Mouse (Mus musculus) testis, adult 2 months (tissue): ENCODE results near the gene Apba3.

ENCODE experiments used
- CTCF ChIP-seq: fragments of 200-500 bp; IDR thresholded peaks from 2 replicates; pipeline ENCODE4 v1.5.1; 2012; ENCODE audit warnings: low read depth, mild to moderate bottlenecking, inconsistent platforms, low read length, moderate library complexity; ENCODE audit not compliant: control insufficient read depth, insufficient read depth, insufficient replicate concordance
- POLR2A ChIP-seq: fragments of 200-500 bp; IDR thresholded peaks from 2 replicates; pipeline ENCODE4 v1.6.1; 2012; ENCODE audit warnings: low read depth, mild to moderate bottlenecking, inconsistent platforms, low read length, moderate library complexity; ENCODE audit not compliant: control insufficient read depth

DNA sequence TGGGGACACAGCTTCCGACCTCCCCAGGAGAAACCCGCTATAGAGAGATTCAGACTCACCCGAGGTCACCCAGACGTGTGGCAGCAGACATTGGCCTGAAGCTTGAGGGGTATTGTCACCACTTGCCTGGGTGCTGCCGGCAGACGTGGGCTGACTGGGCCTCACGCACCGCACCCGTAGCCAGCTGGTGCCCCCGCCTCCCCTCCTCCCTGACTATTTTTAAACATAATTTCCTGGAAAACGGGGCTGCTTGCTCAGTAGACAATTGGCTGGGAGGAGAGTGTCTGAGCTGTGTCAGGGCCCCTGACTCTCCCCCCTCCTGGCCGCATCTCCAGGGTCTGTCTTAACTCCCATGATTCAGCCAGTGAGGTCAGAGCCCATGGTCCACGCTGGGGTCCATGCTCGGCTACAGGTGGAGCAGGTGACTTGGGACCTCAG, 36.0 kb downstream of the Apba3 start:
- TF ChIP-seq CTCF (no peak), POLR2A (no peak)
